In genomic region chr12:104443716-104444115, GRCm38 (mm10) we compare ENCODE assay signal across 24 mouse cellular contexts. TPM values are rescaled to one million over a fixed set of nuclear protein-coding genes. Genes with fewer than 3 reads are reported as not detected.
DNase-seq lines count a peak whose midpoint lies in the region; ATAC-seq and TF ChIP-seq lines count a peak whose summit lies in the region.
"Had no signal": no experiment of that assay in that cellular context is flagged by ENCODE, and none has a peak within 500 bp of the region (broad histone marks: within the 10 kb centered on the region; RNA-seq: fewer than 3 reads in every experiment).

No protein-coding gene starts in this region.

- no peak overlapping the region for H3K4me3 ChIP-seq in heart, postnatal 0 days (ENCODE audit: low read depth, low read length)
- no peak overlapping the region for H3K4me3 ChIP-seq in heart, embryonic 10.5 days
- H3K4me3 ChIP-seq in ES-E14 (ENCODE audit: insufficient read depth in 1 of 2, low read depth in 1 of 2, low read length in 2 of 2, poor library complexity in 1 of 2, severe bottlenecking in 1 of 2), result no peak overlapping the region
- H3K4me3 ChIP-seq: embryonic facial prominence, embryonic 13.5 days; forebrain, embryonic 12.5 days; gastrocnemius, adult 2 months; hindbrain, embryonic 10.5 days; intestine, embryonic 15.5 days had no signal

- no peak overlapping the region for H3K27ac ChIP-seq in heart, postnatal 0 days (ENCODE audit: low read depth)
- no peak overlapping the region for H3K27ac ChIP-seq in heart, embryonic 10.5 days
- no peak overlapping the region for H3K27ac ChIP-seq in ES-E14 (ENCODE audit: insufficient read depth, low read depth, low read length, poor library complexity, severe bottlenecking)
- H3K27ac ChIP-seq: embryonic facial prominence, embryonic 13.5 days; forebrain, embryonic 12.5 days; gastrocnemius, adult 2 months; hindbrain, embryonic 10.5 days; hindbrain, embryonic 14.5 days; intestine, embryonic 15.5 days had no signal

- TF ChIP-seq EP300 in heart, postnatal 0 days (IDR thresholded peaks at IDR 0.05; ENCODE audit: low read depth), result no peak

- ATAC-seq in heart, postnatal 0 days (ENCODE audit: insufficient read depth, low read depth), result peak; percentile 43; the same call in 1 of the 2 replicates
- ATAC-seq: forebrain, embryonic 16.5 days; intestine, embryonic 15.5 days had no signal

- no peak overlapping the region for H3K9ac ChIP-seq in heart, postnatal 0 days (replicated peaks; ENCODE audit: low read depth, low read length)
- H3K9ac ChIP-seq in ES-E14 (ENCODE audit: insufficient read depth, low read depth, low read length, poor library complexity, severe bottlenecking), result no peak overlapping the region
- H3K9ac ChIP-seq: embryonic facial prominence, embryonic 13.5 days; forebrain, embryonic 12.5 days; hindbrain, embryonic 14.5 days; intestine, embryonic 15.5 days had no signal

- H3K4me2 ChIP-seq in heart, postnatal 0 days (ENCODE audit: low read depth, low read length), result no peak overlapping the region
- H3K4me2 ChIP-seq: embryonic facial prominence, embryonic 13.5 days; forebrain, embryonic 12.5 days; hindbrain, embryonic 14.5 days; intestine, embryonic 15.5 days had no signal

- H3K36me3 ChIP-seq in heart, postnatal 0 days (replicated peaks; ENCODE audit: control insufficient read depth, insufficient read depth, low read length), result no peaks in the 10 kb centered on the region
- H3K36me3 ChIP-seq in heart, embryonic 10.5 days, result no peaks in the 10 kb centered on the region
- no peaks in the 10 kb centered on the region for H3K36me3 ChIP-seq in ES-E14 (ENCODE audit: control insufficient read depth, insufficient read depth, low read length, poor library complexity, severe bottlenecking)
- H3K36me3 ChIP-seq: embryonic facial prominence, embryonic 13.5 days; forebrain, embryonic 12.5 days; hindbrain, embryonic 10.5 days; intestine, embryonic 15.5 days had no signal

- H3K4me1 ChIP-seq in heart, postnatal 0 days (ENCODE audit: control insufficient read depth, insufficient read depth), result no peaks in the 10 kb centered on the region
- H3K4me1 ChIP-seq in heart, embryonic 10.5 days, result peaks cover 8% of the 10 kb centered on the region; the same call in 1 of the 2 replicates
- peaks cover 0 to 4% of the 10 kb centered on the region in 2 experiments; a peak in 1 of 4 replicates for H3K4me1 ChIP-seq in ES-E14 (ENCODE audit: control insufficient read depth in 2 of 2, insufficient read depth in 2 of 2, low read length in 2 of 2, poor library complexity in 1 of 2)
- H3K4me1 ChIP-seq: forebrain, embryonic 12.5 days; intestine, embryonic 15.5 days had no signal

- intact Hi-C loops in heart, postnatal 25 days (cut with DNase I), result no loop called here

- DNase-seq in heart, postnatal 0 days (ENCODE audit: low spot score), result no peak
- DNase-seq in heart, postnatal 25 days (ENCODE audit: low spot score), result no peak
- peak; percentile 39 for DNase-seq in heart, postnatal 4 days
- DNase-seq in heart, embryonic 10.5 days (ENCODE audit: low spot score), result no peak
- no peak for DNase-seq in ES-E14 (ENCODE audit: low read depth, low spot score)
- DNase-seq in frontal cortex, postnatal 25 days (ENCODE audit: low spot score in 2 of 2), result no peak
- no peak for DNase-seq in layer of hippocampus, adult 18-20 months (ENCODE audit: low spot score in 2 of 2)
- DNase-seq: adrenal gland, adult 2 months; adrenal gland, postnatal 25 days; cerebellum, adult 18-20 months; cerebellum, adult 9-11 months; cerebellum, postnatal 36 days; gastrocnemius, adult 2 months; gastrocnemius, postnatal 25 days; kidney, adult 18-20 months had no signal

- WGBS in heart, postnatal 0 days, result 59% methylated on average over 11 of the region's 11 CpGs
- WGBS in heart, embryonic 10.5 days, result 70% methylated on average over 11 of the region's 11 CpGs

- no peak for TF ChIP-seq CTCF in heart, postnatal 0 days (IDR thresholded peaks at IDR 0.05; ENCODE audit: low read depth)

- no peaks in the 10 kb centered on the region for H3K9me3 ChIP-seq in heart, postnatal 0 days (replicated peaks; ENCODE audit: control insufficient read depth, low read length)
- H3K9me3 ChIP-seq in heart, embryonic 10.5 days, result no peaks in the 10 kb centered on the region
- no peaks in the 10 kb centered on the region for H3K9me3 ChIP-seq in ES-E14 (ENCODE audit: control insufficient read depth, insufficient read depth, low read depth, low read length)
- H3K9me3 ChIP-seq: embryonic facial prominence, embryonic 13.5 days; forebrain, embryonic 12.5 days; hindbrain, embryonic 10.5 days; intestine, embryonic 15.5 days had no signal

- in situ Hi-C loops in ES-E14 (cut with MboI; ENCODE audit: low sequenced_read_pairs in 2 of 2, unreplicated experiment in 2 of 2), result loop anchor here in 1 of 2 experiments (10.0 kb wide), 1 partner anchor 491 kb away; no protein-coding TSS in a partner anchor

- H3K27me3 ChIP-seq in heart, postnatal 0 days (ENCODE audit: control insufficient read depth, insufficient read depth, low read length), result peaks cover 13% of the 10 kb centered on the region; the same call in 1 of the 2 replicates
- peaks cover 55% of the 10 kb centered on the region for H3K27me3 ChIP-seq in heart, embryonic 10.5 days (ENCODE audit: insufficient read depth, poor library complexity, severe bottlenecking)
- H3K27me3 ChIP-seq: intestine, embryonic 15.5 days had no signal

TF ChIP-seq in ES-E14, 5 proteins besides CTCF, POLR2A, EP300 and RAD21:
- TF ChIP-seq CHD2 (IDR thresholded peaks at IDR 0.05; ENCODE audit: low read depth, low read length) (0 out of 2 replicates have a peak, but pooled peaks have one; percentile 30), HCFC1 (IDR thresholded peaks at IDR 0.05; ENCODE audit: borderline replicate concordance, insufficient read depth, low read length) (no peak)
TF ChIP-seq in ES-E14: peak in this region for 1.

RNA-seq across cellular contexts. Expression of gene Gsc, which starts 29.4 kb away (rescaled TPM):
- total RNA-seq in heart, postnatal 0 days (2014; rRNA removed; ENCODE audit: low replicate concordance), result not detected in 2 replicates
- polyA plus RNA-seq in heart, postnatal 0 days (2015; fragmentation: Nextera tagmentation; extraction: Ambion mirVana), result 0.21 TPM in 1 of 2 replicates, not detected in the other
- under 1 TPM in 1 of 2 experiments, not detected in 1; 0.20 TPM for total RNA-seq in heart, postnatal 25 days (2021)
- under 1 TPM in 1 of 2 experiments, not detected in 1; 0.20 TPM for total RNA-seq in heart, postnatal 4 days (2021)
- polyA plus RNA-seq in heart, embryonic 10.5 days (2016; fragmentation: Nextera tagmentation; extraction: Ambion mirVana), result 1.2 and 4.0 TPM in 2 replicates
- total RNA-seq in ES-E14 (2012; rRNA removed), result 0.48 and 0.54 TPM in 2 replicates
- not detected for total RNA-seq in layer of hippocampus, adult 18-20 months (2021)
- total RNA-seq: adrenal gland, adult 2 months; adrenal gland, postnatal 25 days; granulocyte monocyte progenitor cell, adult 5-6 weeks; MEL had no signal
- polyA plus RNA-seq: forebrain, embryonic 16.5 days; heart, embryonic 14.5 days; hindbrain, embryonic 14.5 days had no signal

RNA-seq across cellular contexts. Expression of gene Serpina3n, which starts 37.2 kb away (rescaled TPM):
- 1.7 and 3.5 TPM in 2 replicates for total RNA-seq in heart, postnatal 0 days (2014; rRNA removed; ENCODE audit: low replicate concordance)
- 0.37 and 0.54 TPM in 2 replicates for polyA plus RNA-seq in heart, postnatal 0 days (2015; fragmentation: Nextera tagmentation; extraction: Ambion mirVana)
- 1 to 10 TPM; 4.7 to 4.8 TPM for total RNA-seq in heart, postnatal 25 days (2021)
- total RNA-seq in heart, postnatal 4 days (2021), result under 1 TPM; 0.50 to 0.54 TPM
- polyA plus RNA-seq in heart, embryonic 10.5 days (2016; fragmentation: Nextera tagmentation; extraction: Ambion mirVana), result 0.08 and 0.09 TPM in 2 replicates
- 0.16 and 0.58 TPM in 2 replicates for total RNA-seq in ES-E14 (2012; rRNA removed)
- total RNA-seq in layer of hippocampus, adult 18-20 months (2021), result 10 to 100 TPM; 85.3 to 87.4 TPM
- total RNA-seq: granulocyte monocyte progenitor cell, adult 5-6 weeks; MEL had no signal
- polyA plus RNA-seq: embryonic facial prominence, embryonic 13.5 days; forebrain, embryonic 12.5 days; forebrain, embryonic 16.5 days; hindbrain, embryonic 10.5 days had no signal

Comparison
In these comparisons a context has a peak if more than half of its experiments do, and no peak if none do; other contexts are left out.
1. RNA of gene Serpina3n, which starts 37.2 kb away (total RNA-seq): 85.3 to 87.4 TPM in layer of hippocampus, adult 18-20 months; 4.7 to 4.8 TPM in heart, postnatal 25 days, 1.7 to 3.5 TPM in heart, postnatal 0 days, 0.16 to 0.58 TPM in ES-E14 and 0.50 to 0.54 TPM in heart, postnatal 4 days; every median in the first group is over 10 times any median in the second.